Mouse (Mus musculus): ENCODE measurements around the gene Nckap5.

DNA sequence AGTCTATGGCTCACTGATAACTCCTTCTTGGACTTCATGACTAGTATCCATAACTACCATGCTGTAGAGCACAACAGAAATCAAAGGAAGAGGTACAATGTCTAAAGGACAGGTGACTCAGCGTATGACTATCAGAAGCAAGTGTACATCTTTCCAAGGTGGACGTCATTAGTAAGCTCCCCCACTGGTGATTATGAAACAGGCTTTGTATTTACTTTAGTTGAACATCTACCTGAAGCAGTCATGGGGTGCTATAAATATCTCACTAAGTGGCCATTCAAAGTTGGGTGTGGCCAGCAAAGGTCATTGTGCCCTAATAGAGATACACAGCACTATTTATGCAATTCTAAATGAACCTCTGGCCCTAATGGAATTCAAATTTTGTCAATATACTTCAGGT, 157.4 kb downstream of the Nckap5 start:
- TF ChIP-seq CTCF (IDR thresholded peaks at IDR 0.05; ENCODE audit: insufficient read depth, low read depth, low read length) (no peak), POLR2A (IDR thresholded peaks at IDR 0.05; ENCODE audit: insufficient read depth, low read depth, low read length) (no peak)
